Mouse (Mus musculus) colon, adult 2 months (tissue): Measurements from ENCODE around the gene Ctsd. TPM values are rescaled to one million over a fixed set of nuclear protein-coding genes. Genes with fewer than 3 reads are reported as not detected.

Source experiments
- polyA plus RNA-seq: library from polyadenylated mRNA; depleted of rRNA; stranded (reverse); fragments of >200 nt; gene quantifications from 2 replicates; pipeline ENCODE4 v1.2.3, GENCODE M21; 2012; rRNA removed

The Ctsd gene
- 320 and 338 TPM in 2 replicates for polyA plus RNA-seq

DNA sequence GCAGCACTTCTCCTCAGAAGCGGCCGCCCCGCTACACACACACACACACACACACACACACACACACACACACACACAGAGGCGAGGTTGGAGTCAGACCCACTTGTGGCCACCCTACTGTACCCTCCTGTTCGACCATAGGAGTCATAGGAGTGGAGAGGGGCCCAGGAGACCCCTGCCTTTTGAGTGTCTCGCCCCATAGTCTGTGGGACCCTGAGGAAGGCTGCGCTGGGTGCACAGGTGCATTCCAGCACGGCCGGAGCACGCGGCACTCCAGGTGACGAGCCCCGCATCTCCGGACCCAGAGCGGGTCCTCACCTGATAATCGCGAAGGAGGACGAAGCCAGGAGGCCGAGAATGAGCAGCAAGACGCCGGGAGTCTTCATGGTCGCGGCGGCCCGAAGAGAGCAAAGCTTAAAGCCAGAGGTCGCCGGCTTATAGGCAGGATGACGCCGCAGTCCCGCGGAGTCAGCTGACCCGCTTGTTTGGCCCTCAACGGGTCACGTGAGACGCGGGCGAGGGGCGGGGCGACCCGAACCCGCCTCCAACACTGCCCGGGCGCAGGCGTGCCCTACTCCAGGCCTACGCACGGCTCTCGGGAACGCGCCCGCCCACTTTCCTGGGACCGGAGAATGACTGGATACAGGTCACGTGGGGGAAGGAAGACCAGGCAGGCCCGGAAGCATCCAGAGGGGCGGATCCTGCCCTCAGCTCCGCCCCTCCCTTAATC lies at the start of gene Ctsd:
Gene Ctsd, minus strand, starts transcription at position 620 of the 730 bp plus-strand sequence.

DNA sequence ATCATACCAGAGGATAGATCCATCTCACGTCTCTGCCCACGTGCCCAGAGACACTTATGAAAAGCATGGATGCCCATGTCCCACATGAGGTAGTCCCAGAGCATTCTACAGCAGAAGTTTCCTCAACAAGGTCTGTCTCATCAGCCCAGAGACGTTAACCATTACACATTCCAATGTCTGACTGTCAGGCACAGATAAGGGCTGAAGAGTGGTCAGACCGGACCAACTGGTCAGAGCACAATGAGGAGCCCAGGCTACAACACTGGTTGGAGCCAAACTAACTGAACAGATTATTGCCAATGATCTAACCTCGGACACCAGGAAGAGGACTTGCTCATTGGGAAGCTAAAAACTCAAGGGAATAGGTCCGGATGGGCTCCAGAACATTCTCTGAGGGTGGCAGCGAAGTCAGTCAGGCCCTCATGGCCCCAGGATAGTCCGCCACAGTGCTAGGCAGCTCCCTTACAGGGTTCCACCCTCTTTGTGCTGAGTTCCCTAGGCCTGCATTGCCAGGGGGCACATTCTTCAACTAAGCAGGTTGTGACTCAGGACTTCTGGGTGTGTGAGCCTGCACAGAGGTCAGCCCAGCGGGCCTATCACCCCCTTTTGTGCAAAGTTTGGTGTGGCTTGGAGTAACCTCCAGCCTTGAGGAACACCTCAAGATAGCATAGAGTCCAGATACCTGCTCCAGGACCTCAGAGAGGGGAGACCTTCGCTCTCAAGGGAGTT lies 46.5 kb upstream of the Ctsd start, which contains the start of gene Syt8:
Gene Syt8, plus strand, starts transcription at position 714 of the 729 bp plus-strand sequence.

DNA sequence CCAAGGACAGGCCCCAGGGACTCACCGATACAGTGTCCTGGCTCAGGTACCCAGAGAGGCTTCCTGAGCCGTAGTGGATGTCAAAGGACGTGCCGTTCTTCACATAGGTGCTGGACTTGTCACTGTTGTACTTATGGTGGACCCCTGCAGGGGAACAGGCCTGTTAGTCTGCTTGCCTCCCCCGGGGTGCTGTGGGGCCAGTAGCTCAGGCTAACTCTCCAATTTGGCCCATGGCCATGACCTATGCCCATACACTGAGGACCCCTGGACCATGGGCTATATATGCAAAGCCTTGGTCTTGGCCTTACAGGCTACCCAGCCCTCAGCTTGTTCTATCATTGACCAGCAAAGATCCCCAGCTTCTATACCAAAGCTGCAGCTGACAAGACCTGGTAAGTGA lies 5.3 kb downstream of the Ctsd start, which contains the start of gene Gm49369:
Gene Gm49369, minus strand, starts transcription at position 101 of the 400 bp plus-strand sequence.

DNA sequence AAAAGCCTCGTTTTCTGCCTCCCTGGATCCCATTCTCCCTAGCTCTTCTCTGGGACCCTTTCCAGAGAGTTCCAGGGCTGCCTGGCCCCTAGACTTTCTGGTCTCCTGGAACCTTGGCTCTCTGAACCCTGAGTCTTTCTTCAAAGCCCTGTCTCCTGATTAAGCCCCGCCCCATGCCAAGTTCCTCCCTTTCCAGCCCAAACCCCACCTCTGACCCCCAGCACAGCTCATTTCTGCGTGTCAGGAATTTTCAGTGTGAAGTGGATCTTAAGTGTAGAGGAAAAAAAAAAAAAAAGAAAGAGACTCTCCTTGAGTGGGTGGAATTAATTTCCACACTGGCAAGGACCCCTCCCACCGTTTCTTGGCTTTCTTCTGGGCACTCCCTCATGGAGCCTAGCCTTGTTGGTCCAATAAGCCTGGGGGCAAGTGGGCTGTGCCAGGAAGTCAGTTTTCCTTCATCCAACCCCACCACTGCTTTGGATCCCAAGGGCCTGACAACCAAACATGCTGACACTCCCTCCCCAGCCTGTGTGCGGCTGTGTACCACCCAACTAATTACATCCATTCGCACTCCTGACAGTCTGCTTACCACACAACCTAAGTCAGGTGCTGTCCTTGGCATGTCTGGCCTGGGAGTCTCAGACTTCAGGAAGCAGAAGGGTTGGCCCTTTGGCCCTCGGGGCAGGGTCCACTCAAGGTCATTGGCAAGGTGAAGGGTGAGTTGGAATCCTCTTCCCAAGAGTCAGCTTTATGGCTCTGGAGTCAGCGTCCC lies 14.0 kb downstream of the Ctsd start, which contains the start of gene Ifitm10:
Gene Ifitm10, minus strand, starts transcription at position 113 of the 772 bp plus-strand sequence.

Other genes starting within 250 kb of the Ctsd start
- gene Gm45337, start 243.4 kb downstream of the Ctsd start, polyA plus RNA-seq: not detected in 2 replicates
- not detected in 2 replicates for gene Gm29735, start 230.9 kb downstream of the Ctsd start, polyA plus RNA-seq
- gene Gm4553, start 222.3 kb downstream of the Ctsd start, polyA plus RNA-seq: not detected in 2 replicates
- not detected in 2 replicates for gene Krtap5-2, start 212.0 kb downstream of the Ctsd start, polyA plus RNA-seq
- not detected in 2 replicates for gene Gm10153, start 197.6 kb downstream of the Ctsd start, polyA plus RNA-seq
- gene Krtap5-3, start 186.7 kb downstream of the Ctsd start, polyA plus RNA-seq: not detected in 2 replicates
- gene Gm7579, start 176.2 kb downstream of the Ctsd start, polyA plus RNA-seq: 0.64 and 3.1 TPM in 2 replicates
- not detected in 2 replicates for gene Krtap5-5, start 158.1 kb downstream of the Ctsd start, polyA plus RNA-seq
- not detected in 2 replicates for gene Gm40460, start 147.0 kb downstream of the Ctsd start, polyA plus RNA-seq
- gene Gm2431, start 129.7 kb downstream of the Ctsd start, polyA plus RNA-seq: not detected in 2 replicates
- not detected in 2 replicates for gene Gm4559, start 113.7 kb downstream of the Ctsd start, polyA plus RNA-seq
- not detected in 2 replicates for gene Krtap5-1, start 90.9 kb downstream of the Ctsd start, polyA plus RNA-seq
- gene Krtap5-4, start 84.5 kb downstream of the Ctsd start, polyA plus RNA-seq: not detected in 2 replicates
- gene Ifitm10, start 14.3 kb downstream of the Ctsd start, polyA plus RNA-seq: 1.5 and 1.9 TPM in 2 replicates
- 0.17 TPM in 1 of 2 replicates, not detected in the other for gene Gm49369, start 5.4 kb downstream of the Ctsd start, polyA plus RNA-seq
- gene Syt8, start 46.8 kb upstream of the Ctsd start, polyA plus RNA-seq: 6.9 and 8.6 TPM in 2 replicates
- 0.29 and 1.0 TPM in 2 replicates for gene Tnni2, start 53.8 kb upstream of the Ctsd start, polyA plus RNA-seq
- gene Lsp1, start 72.8 kb upstream of the Ctsd start, polyA plus RNA-seq: 78.3 and 91.5 TPM in 2 replicates
- gene Tnnt3, start 110.8 kb upstream of the Ctsd start, polyA plus RNA-seq: 0.58 and 1.3 TPM in 2 replicates
- gene Mrpl23, start 144.6 kb upstream of the Ctsd start, polyA plus RNA-seq: 7.3 and 8.3 TPM in 2 replicates